Mouse (Mus musculus): ENCODE measurements around the gene Kdm4b. TPM values are rescaled to one million over a fixed set of nuclear protein-coding genes. Genes with fewer than 3 reads are reported as not detected.

Gene Kdm4b
- polyA plus RNA-seq, 1 experiment = 11.5 TPM

- Histone ChIP-seq H3K9me3 (replicated peaks; ENCODE audit: control insufficient read depth, insufficient read depth, low read length, poor library complexity, severe bottlenecking) (no peaks in the 10 kb centered on the region), H3K36me3 (ENCODE audit: control insufficient read depth, insufficient read depth, low read length, poor library complexity, severe bottlenecking) (no peaks in the 10 kb centered on the region), H3K27ac (ENCODE audit: insufficient read depth, low read length) (no peak overlapping the region), H3K4me3 (ENCODE audit: low read depth, low read length) (no peak overlapping the region), H3K9ac (ENCODE audit: low read depth, poor library complexity, severe bottlenecking) (no peak overlapping the region), H3K27me3 (ENCODE audit: control insufficient read depth, insufficient read depth, low read length, poor library complexity, severe bottlenecking) (no peaks in the 10 kb centered on the region), H3K4me1 (ENCODE audit: control insufficient read depth, insufficient read depth, low read length) (no peaks in the 10 kb centered on the region)
- TF ChIP-seq CTCF (IDR thresholded peaks at IDR 0.05; ENCODE audit: low read depth, low read length) (peak; percentile 17), EP300 (IDR thresholded peaks at IDR 0.05; ENCODE audit: insufficient read depth, low read depth, low read length) (no peak)
These were observed 33.4 kb downstream of the Kdm4b start for GRCm38 (mm10) chr17:56359183-56359725.

GRCm38 (mm10) chr17:56359864-56360263, 34.0 kb downstream of the Kdm4b start:
- no peak overlapping the region for H3K27ac ChIP-seq (ENCODE audit: insufficient read depth, low read length)
- no peak overlapping the region for H3K9ac ChIP-seq (ENCODE audit: low read depth, poor library complexity, severe bottlenecking)
- no peaks in the 10 kb centered on the region for H3K9me3 ChIP-seq (replicated peaks; ENCODE audit: control insufficient read depth, insufficient read depth, low read length, poor library complexity, severe bottlenecking)
- H3K27me3 ChIP-seq (ENCODE audit: control insufficient read depth, insufficient read depth, low read length, poor library complexity, severe bottlenecking) = no peaks in the 10 kb centered on the region
- H3K4me1 ChIP-seq (ENCODE audit: control insufficient read depth, insufficient read depth, low read length) = no peaks in the 10 kb centered on the region
- H3K36me3 ChIP-seq (ENCODE audit: control insufficient read depth, insufficient read depth, low read length, poor library complexity, severe bottlenecking) = no peaks in the 10 kb centered on the region
- no peak for TF ChIP-seq EP300 (IDR thresholded peaks at IDR 0.05; ENCODE audit: insufficient read depth, low read depth, low read length)
- TF ChIP-seq CTCF (IDR thresholded peaks at IDR 0.05; ENCODE audit: low read depth, low read length) = no peak
- no peak for TF ChIP-seq POLR2A (IDR thresholded peaks at IDR 0.05; ENCODE audit: insufficient read depth, low read length)
- no peak overlapping the region for H3K4me3 ChIP-seq (ENCODE audit: low read depth, low read length)

- H3K9me3 ChIP-seq (replicated peaks; ENCODE audit: control insufficient read depth, insufficient read depth, low read length, poor library complexity, severe bottlenecking) = no peaks in the 10 kb centered on the region
- H3K27ac ChIP-seq (ENCODE audit: insufficient read depth, low read length) = no peak overlapping the region
- no peak for TF ChIP-seq POLR2A (IDR thresholded peaks at IDR 0.05; ENCODE audit: insufficient read depth, low read length)
- TF ChIP-seq EP300 (IDR thresholded peaks at IDR 0.05; ENCODE audit: insufficient read depth, low read depth, low read length) = no peak
- TF ChIP-seq CTCF (IDR thresholded peaks at IDR 0.05; ENCODE audit: low read depth, low read length) = no peak
- H3K27me3 ChIP-seq (ENCODE audit: control insufficient read depth, insufficient read depth, low read length, poor library complexity, severe bottlenecking) = no peaks in the 10 kb centered on the region
- no peaks in the 10 kb centered on the region for H3K36me3 ChIP-seq (ENCODE audit: control insufficient read depth, insufficient read depth, low read length, poor library complexity, severe bottlenecking)
- no peaks in the 10 kb centered on the region for H3K4me1 ChIP-seq (ENCODE audit: control insufficient read depth, insufficient read depth, low read length)
- H3K4me3 ChIP-seq (ENCODE audit: low read depth, low read length) = no peak overlapping the region
- H3K9ac ChIP-seq (ENCODE audit: low read depth, poor library complexity, severe bottlenecking) = no peak overlapping the region
These were observed 34.6 kb downstream of the Kdm4b start for GRCm38 (mm10) chr17:56360451-56360850.

- H3K36me3 ChIP-seq (ENCODE audit: control insufficient read depth, insufficient read depth, low read length, poor library complexity, severe bottlenecking) = no peaks in the 10 kb centered on the region
- no peaks in the 10 kb centered on the region for H3K9me3 ChIP-seq (replicated peaks; ENCODE audit: control insufficient read depth, insufficient read depth, low read length, poor library complexity, severe bottlenecking)
- no peak for TF ChIP-seq POLR2A (IDR thresholded peaks at IDR 0.05; ENCODE audit: insufficient read depth, low read length)
- no peak for TF ChIP-seq CTCF (IDR thresholded peaks at IDR 0.05; ENCODE audit: low read depth, low read length)
- no peak for TF ChIP-seq EP300 (IDR thresholded peaks at IDR 0.05; ENCODE audit: insufficient read depth, low read depth, low read length)
- H3K9ac ChIP-seq (ENCODE audit: low read depth, poor library complexity, severe bottlenecking) = no peak overlapping the region
- H3K27me3 ChIP-seq (ENCODE audit: control insufficient read depth, insufficient read depth, low read length, poor library complexity, severe bottlenecking) = no peaks in the 10 kb centered on the region
- no peaks in the 10 kb centered on the region for H3K4me1 ChIP-seq (ENCODE audit: control insufficient read depth, insufficient read depth, low read length)
- H3K27ac ChIP-seq (ENCODE audit: insufficient read depth, low read length) = no peak overlapping the region
- H3K4me3 ChIP-seq (ENCODE audit: low read depth, low read length) = no peak overlapping the region
These were observed 35.7 kb downstream of the Kdm4b start for GRCm38 (mm10) chr17:56361542-56361941.

GRCm38 (mm10) chr17:56365791-56366673, 40.2 kb downstream of the Kdm4b start:
- Histone ChIP-seq H3K36me3 (ENCODE audit: control insufficient read depth, insufficient read depth, low read length, poor library complexity, severe bottlenecking) (no peaks in the 10 kb centered on the region), H3K9me3 (replicated peaks; ENCODE audit: control insufficient read depth, insufficient read depth, low read length, poor library complexity, severe bottlenecking) (no peaks in the 10 kb centered on the region), H3K27me3 (ENCODE audit: control insufficient read depth, insufficient read depth, low read length, poor library complexity, severe bottlenecking) (no peaks in the 10 kb centered on the region), H3K9ac (ENCODE audit: low read depth, poor library complexity, severe bottlenecking) (no peak overlapping the region), H3K4me3 (ENCODE audit: low read depth, low read length) (no peak overlapping the region), H3K4me1 (ENCODE audit: control insufficient read depth, insufficient read depth, low read length) (no peaks in the 10 kb centered on the region), H3K27ac (ENCODE audit: insufficient read depth, low read length) (no peak overlapping the region)
- TF ChIP-seq CTCF (IDR thresholded peaks at IDR 0.05; ENCODE audit: low read depth, low read length) (no peak), EP300 (IDR thresholded peaks at IDR 0.05; ENCODE audit: insufficient read depth, low read depth, low read length) (no peak), POLR2A (IDR thresholded peaks at IDR 0.05; ENCODE audit: insufficient read depth, low read length) (no peak)

GRCm38 (mm10) chr17:56368291-56368790, 42.5 kb downstream of the Kdm4b start:
- H3K36me3 ChIP-seq (ENCODE audit: control insufficient read depth, insufficient read depth, low read length, poor library complexity, severe bottlenecking) = no peaks in the 10 kb centered on the region
- TF ChIP-seq POLR2A (IDR thresholded peaks at IDR 0.05; ENCODE audit: insufficient read depth, low read length) (no peak), CTCF (IDR thresholded peaks at IDR 0.05; ENCODE audit: low read depth, low read length) (no peak), EP300 (IDR thresholded peaks at IDR 0.05; ENCODE audit: insufficient read depth, low read depth, low read length) (no peak)
- H3K4me3 ChIP-seq (ENCODE audit: low read depth, low read length) = no peak overlapping the region

More at GRCm38 (mm10) chr17:56368291-56368790, 42.5 kb downstream of the Kdm4b start:
- Histone ChIP-seq H3K9ac (ENCODE audit: low read depth, poor library complexity, severe bottlenecking) (no peak overlapping the region), H3K4me1 (ENCODE audit: control insufficient read depth, insufficient read depth, low read length) (no peaks in the 10 kb centered on the region), H3K9me3 (replicated peaks; ENCODE audit: control insufficient read depth, insufficient read depth, low read length, poor library complexity, severe bottlenecking) (no peaks in the 10 kb centered on the region), H3K27ac (ENCODE audit: insufficient read depth, low read length) (no peak overlapping the region), H3K27me3 (ENCODE audit: control insufficient read depth, insufficient read depth, low read length, poor library complexity, severe bottlenecking) (no peaks in the 10 kb centered on the region)

Measured in ES-Bruce4 (cell line).